Mouse (Mus musculus) spleen, adult 12 weeks (tissue): ENCODE data around the gene Rab37.
A peak's percentile ranks its signal among the peaks of the same experiment; 100 is the strongest.

Experiments
- DNase-seq: peaks from one replicate; pipeline ENCODE4 v3.0.0; 2022; ENCODE audit warnings: low spot score

The Rab37 gene

GRCm38 (mm10) chr11:115167631-115168249 lies 76.5 kb downstream of the Rab37 start:
- no peak for DNase-seq

GRCm38 (mm10) chr11:115169430-115169829 lies 78.2 kb downstream of the Rab37 start:
- DNase-seq: no peak

GRCm38 (mm10) chr11:115171125-115171524 lies 79.9 kb downstream of the Rab37 start:
- DNase-seq: no peak

GRCm38 (mm10) chr11:115172825-115173287 lies 81.6 kb downstream of the Rab37 start:
- no peak for DNase-seq

GRCm38 (mm10) chr11:115173549-115174339 lies 82.5 kb downstream of the Rab37 start:
- DNase-seq: no peak

GRCm38 (mm10) chr11:115176399-115177190 lies 85.4 kb downstream of the Rab37 start:
- DNase-seq: no peak

GRCm38 (mm10) chr11:115177559-115178195 lies 86.4 kb downstream of the Rab37 start:
- no peak for DNase-seq

- DNase-seq: no peak
These were observed 87.5 kb downstream of the Rab37 start for GRCm38 (mm10) chr11:115178766-115179165.

GRCm38 (mm10) chr11:115179191-115179590 lies 88.0 kb downstream of the Rab37 start:
- no peak for DNase-seq

- DNase-seq: no peak
These were observed 88.7 kb downstream of the Rab37 start for GRCm38 (mm10) chr11:115179881-115180280.

- DNase-seq: peak; percentile 68
These were observed 90.8 kb downstream of the Rab37 start for GRCm38 (mm10) chr11:115181913-115182638.

GRCm38 (mm10) chr11:115184973-115185372 lies 93.7 kb downstream of the Rab37 start:
- no peak for DNase-seq

GRCm38 (mm10) chr11:115187224-115187639 lies 96.0 kb downstream of the Rab37 start, which contains the start of gene Tmem104:
Gene Tmem104, plus strand, starts transcription at chr11:115187487.
- DNase-seq: peak; percentile 95

GRCm38 (mm10) chr11:115187693-115188092 lies 96.5 kb downstream of the Rab37 start, which contains the start of gene Nat9:
Gene Nat9, minus strand, starts transcription at chr11:115187859.
- DNase-seq: no peak

GRCm38 (mm10) chr11:115188539-115189231 lies 97.5 kb downstream of the Rab37 start:
- DNase-seq: no peak

GRCm38 (mm10) chr11:115189304-115189703 lies 98.1 kb downstream of the Rab37 start:
- no peak for DNase-seq

- DNase-seq: no peak
These were observed 100.9 kb downstream of the Rab37 start for GRCm38 (mm10) chr11:115192180-115192579.

- no peak for DNase-seq
These were observed 103.5 kb downstream of the Rab37 start for GRCm38 (mm10) chr11:115194693-115195092.

- no peak for DNase-seq
These were observed 104.7 kb downstream of the Rab37 start for GRCm38 (mm10) chr11:115195933-115196332.

GRCm38 (mm10) chr11:115197558-115197957 lies 106.3 kb downstream of the Rab37 start:
- DNase-seq: no peak
